Mouse (Mus musculus) Patski (cell line): ENCODE results near the gene Rassf4. TPM values are rescaled to one million over a fixed set of nuclear protein-coding genes. Genes with fewer than 3 reads are reported as not detected.

Experiments used
- ATAC-seq: fragments of 100-300 bp; one replicate; pipeline ENCODE4 v1.8.0; 2021
- CTCF ChIA-PET: fragments of 350-600 bp; sonication (Branson Sonifier 250); formaldehyde crosslinking; loops from one replicate; lab custom pipeline; 2022; ENCODE audit warnings: inconsistent platforms; lab: Charles Lee
- POLR2A ChIA-PET: fragments of 350-600 bp; sonication (Branson Sonifier 250); formaldehyde crosslinking; loops from one replicate; lab custom pipeline; 2022; ENCODE audit warnings: antibody characterized with exemption, inconsistent platforms; lab: Charles Lee
- DNase-seq: peaks from one replicate; pipeline ENCODE4 v3.0.0-alpha.2; 2011; ENCODE audit warnings: low read depth, low spot score
- H3K27me3 ChIP-seq: fragments of 371-371 bp; one replicate; pipeline ENCODE4 v1.5.1; 2021
- CTCF ChIP-seq: fragments of 100-300 bp; IDR thresholded peaks from one replicate; pipeline ENCODE4 v1.5.1; 2021
- in situ Hi-C: fragments of 300-500 bp; cut with MboI; formaldehyde crosslinking; loops from 3 replicates; pipeline ENCODE4 v1.11.1; 2018; ENCODE audit warnings: low pct_unique_long_range_greater_than_20kb, mixed read lengths
- polyA plus RNA-seq: library from polyadenylated mRNA; unstranded; gene quantifications from one replicate; pipeline ENCODE4 v1.2.3, GENCODE M21; 2021

The Rassf4 gene
- polyA plus RNA-seq = 0.71 TPM

DNA sequence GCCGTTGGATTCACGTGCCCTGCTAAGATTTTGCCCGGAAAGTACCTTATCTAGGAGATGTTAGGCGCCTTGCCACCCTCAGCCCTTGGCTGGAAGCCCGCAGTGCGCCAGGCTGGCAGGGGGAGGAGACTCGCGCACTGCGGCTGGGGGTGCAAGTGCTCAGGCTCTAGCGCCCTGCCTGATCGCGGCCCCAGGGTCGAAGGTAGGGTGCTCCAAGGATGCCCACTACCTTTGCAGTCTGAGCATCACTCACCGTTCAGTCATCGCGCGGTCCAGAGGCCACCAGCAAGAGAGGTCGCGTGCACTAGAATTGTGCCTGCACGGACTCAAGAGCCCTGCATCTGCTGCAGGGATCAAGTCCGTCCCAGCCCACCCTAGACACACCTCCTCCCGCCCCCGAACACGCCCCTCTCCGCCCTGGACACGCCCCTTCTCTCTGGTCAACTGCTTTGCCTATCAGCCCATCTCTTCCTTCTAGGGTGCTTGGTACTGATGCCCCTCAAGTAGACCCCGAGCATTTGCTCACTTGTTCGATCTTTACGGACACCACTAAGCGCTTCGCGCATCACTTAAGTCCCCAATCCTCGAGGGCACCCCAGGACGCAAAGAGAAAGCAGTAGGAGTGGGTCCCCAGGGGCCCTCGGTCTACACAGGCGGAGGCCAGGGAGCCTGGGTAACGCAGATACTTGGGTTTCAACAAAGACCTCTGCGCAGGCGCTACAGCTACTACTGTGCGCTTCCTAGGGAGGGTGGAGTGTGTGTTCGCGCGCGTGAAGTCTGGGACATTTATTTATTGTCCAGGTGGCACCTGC, at the start of gene Rassf4:
Rassf4 (minus strand) TSS at position 482 of the 812 bp plus-strand sequence.
- H3K27me3 ChIP-seq = no peaks in the 10 kb centered on the region
- no peak for DNase-seq

DNA sequence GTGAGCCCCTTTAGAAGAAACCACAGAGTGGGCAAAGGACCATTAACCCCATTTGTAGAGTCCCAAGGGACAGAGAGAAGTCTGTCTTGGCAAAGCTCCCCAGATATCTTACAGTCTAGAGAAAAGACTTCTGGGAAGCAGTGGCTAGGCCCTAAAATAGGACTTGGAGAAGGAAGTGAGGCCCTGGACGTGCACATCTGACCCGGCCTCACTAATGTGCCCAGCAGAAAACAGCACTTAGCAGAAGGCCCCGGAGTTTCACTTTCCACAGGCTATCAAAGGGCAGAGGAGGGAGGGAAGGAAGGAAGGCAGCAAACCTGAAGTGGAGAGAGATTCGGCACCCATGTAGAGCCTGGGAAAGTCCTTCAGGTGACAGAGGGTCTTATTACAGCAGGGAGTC, 45.2 kb upstream of the Rassf4 start:
- in situ Hi-C loops = no loop called here
- ATAC-seq = no peak
- H3K27me3 ChIP-seq = no peaks in the 10 kb centered on the region
- DNase-seq = no peak
- TF ChIP-seq CTCF = no peak
- CTCF ChIA-PET = interaction anchor here (1.0 to 1.3 kb wide), 2 partner anchors 37 to 65 kb away, joined by 3 read pairs; no protein-coding TSS in a partner anchor
- POLR2A ChIA-PET = interaction anchor here (0.6 kb wide), 1 partner anchor 25 kb away, joined by 6 read pairs; no protein-coding TSS in a partner anchor

More for the DNA sequence above, at the start of gene Rassf4:
- CTCF ChIA-PET = interaction anchor here (1.3 kb wide), 2 partner anchors 9 to 12 kb away, joined by 3 to 4 read pairs; no protein-coding TSS in a partner anchor
- TF ChIP-seq CTCF = no peak
- in situ Hi-C loops = no loop called here
- no peak for ATAC-seq
- POLR2A ChIA-PET = no interaction called here

DNA sequence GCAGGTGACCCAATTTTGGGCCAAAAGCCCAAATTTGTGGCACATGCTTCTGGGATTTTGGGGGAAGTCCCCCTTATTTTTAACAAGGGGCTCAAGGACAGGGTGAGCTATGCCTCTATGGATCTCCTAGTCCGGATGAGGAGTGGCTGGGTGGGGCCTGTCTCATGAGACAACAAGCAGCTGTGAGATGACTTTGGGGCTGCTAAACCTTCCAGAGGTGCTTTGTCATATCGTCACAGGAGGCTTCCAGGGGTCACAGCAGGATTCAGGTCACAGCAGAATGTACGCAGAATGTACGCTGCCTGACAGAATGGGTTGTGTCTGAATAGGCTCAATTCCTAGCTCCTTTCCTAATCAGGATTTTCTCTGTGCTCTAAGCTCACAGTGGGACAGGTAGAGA, 44.6 kb upstream of the Rassf4 start:
- in situ Hi-C loops = no loop called here
- H3K27me3 ChIP-seq = no peaks in the 10 kb centered on the region
- ATAC-seq = no peak
- ChIA-PET CTCF (interaction anchor here (1.0 to 1.4 kb wide), 3 partner anchors 19 to 65 kb away, joined by 3 to 5 read pairs (median 3); no protein-coding TSS in a partner anchor), POLR2A (interaction anchor here (0.6 kb wide), 1 partner anchor 24 kb away, joined by 6 read pairs; no protein-coding TSS in a partner anchor)
- no peak for TF ChIP-seq CTCF
- no peak for DNase-seq

DNA sequence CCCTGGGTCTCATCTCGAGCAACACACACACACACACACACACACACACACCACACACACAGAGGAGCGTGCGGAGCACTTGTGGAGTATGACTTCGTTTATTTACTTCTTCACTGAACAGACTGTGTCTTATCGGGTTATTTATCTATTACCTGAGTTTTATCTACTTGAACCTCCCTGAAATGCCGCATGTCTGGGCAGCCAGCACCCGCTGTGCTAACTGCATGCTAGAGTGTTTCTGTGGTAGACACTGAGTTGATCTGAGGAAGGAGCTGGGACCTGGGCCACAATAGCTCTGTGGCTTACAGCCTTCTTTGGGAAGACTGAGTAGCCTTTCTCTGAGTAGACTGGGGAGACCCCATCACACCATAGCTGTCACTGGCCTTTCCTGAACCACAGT, 44.1 kb upstream of the Rassf4 start:
- ChIA-PET POLR2A (no interaction called here), CTCF (interaction anchor here (1.0 to 1.4 kb wide), 3 partner anchors 18 to 64 kb away, joined by 3 to 5 read pairs (median 3); no protein-coding TSS in a partner anchor)
- DNase-seq (no peak), ATAC-seq (no peak)
- in situ Hi-C loops = no loop called here
- no peak for TF ChIP-seq CTCF
- H3K27me3 ChIP-seq = no peaks in the 10 kb centered on the region

DNA sequence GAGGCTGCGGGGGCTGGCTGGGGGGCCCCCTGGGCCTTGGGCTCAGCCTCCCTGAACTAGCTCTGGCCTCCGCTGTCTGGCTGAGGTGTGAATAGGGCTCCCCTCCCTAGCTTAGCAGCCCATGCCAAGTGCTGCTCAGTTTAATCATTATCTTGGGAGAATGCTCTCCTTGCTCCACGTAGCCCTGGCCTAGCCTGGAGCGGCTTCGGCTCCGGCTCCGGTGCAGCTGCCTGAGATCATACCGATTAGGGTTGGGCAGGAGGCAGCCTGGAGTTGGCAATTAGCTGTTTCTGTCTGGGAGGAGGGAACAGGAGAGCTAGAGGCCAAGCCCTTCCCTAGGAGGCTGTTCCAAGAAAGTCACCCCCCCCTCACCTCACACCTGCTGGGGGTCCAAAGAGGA, 42.9 kb upstream of the Rassf4 start, which contains the start of gene Tmem72:
Tmem72 (minus strand) TSS at position 248 of the 400 bp plus-strand sequence.
- in situ Hi-C loops = no loop called here
- DNase-seq = peak; percentile 73
- H3K27me3 ChIP-seq = no peaks in the 10 kb centered on the region
- ChIA-PET POLR2A (interaction anchor here (1.4 kb wide), 1 partner anchor 43 kb away, joined by 3 read pairs; no protein-coding TSS in a partner anchor), CTCF (interaction anchor here (1.3 to 2.2 kb wide), 4 partner anchors 10 to 1090 kb away, joined by 3 to 10 read pairs (median 6); no protein-coding TSS in a partner anchor)
- ATAC-seq = peak; percentile 78
- TF ChIP-seq CTCF = no peak

DNA sequence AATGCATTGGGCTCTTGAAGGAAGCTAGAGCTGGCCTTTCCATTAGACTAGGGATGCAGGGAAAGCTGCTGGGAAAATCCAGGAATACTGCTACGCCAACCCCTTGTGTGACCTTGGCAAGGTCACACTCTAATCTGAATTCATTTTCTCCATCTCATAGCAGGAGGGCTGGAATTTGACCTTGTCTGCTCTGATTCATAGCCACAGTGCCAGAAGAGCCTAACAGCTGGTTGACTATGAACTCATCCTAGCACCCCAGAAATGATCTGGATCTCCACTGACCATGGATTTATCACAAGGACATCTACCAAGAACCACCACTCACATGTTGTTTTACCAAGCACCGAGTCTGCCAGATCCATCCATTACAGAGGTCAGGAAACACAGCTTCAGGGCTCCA, 41.4 kb upstream of the Rassf4 start:
- ChIA-PET POLR2A (interaction anchor here (0.6 kb wide), 1 partner anchor 353 kb away, joined by 3 read pairs; no protein-coding TSS in a partner anchor), CTCF (interaction anchor here (0.8 to 2.2 kb wide), 5 partner anchors 9 to 83 kb away, joined by 3 to 10 read pairs (median 5); no protein-coding TSS in a partner anchor)
- TF ChIP-seq CTCF = no peak
- no peak for DNase-seq
- ATAC-seq = no peak
- no peaks in the 10 kb centered on the region for H3K27me3 ChIP-seq
- in situ Hi-C loops = no loop called here

DNA sequence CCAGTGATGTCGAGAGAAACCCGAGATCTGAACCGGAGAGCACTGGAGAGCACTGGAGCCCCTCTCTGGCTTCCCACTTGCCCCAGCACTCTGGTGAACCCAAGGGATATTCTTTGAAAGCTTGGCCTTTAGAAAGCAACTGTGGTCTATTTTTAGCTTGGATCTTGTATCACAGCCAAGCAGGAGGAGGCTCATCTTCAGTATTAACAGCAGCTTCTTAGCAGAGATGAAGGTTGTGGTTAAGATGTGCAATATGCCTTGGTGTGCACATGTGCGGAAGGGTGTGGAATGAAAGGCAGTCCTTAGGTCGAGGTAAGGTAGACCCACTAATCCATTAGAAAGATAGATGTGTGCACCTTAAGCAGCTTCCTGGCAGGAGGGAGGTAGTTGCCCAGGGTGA, 40.8 kb upstream of the Rassf4 start:
- CTCF ChIA-PET = interaction anchor here (0.8 to 1.1 kb wide), 3 partner anchors 12 to 82 kb away, joined by 3 read pairs; no protein-coding TSS in a partner anchor
- in situ Hi-C loops = no loop called here
- no peak for TF ChIP-seq CTCF
- no peak for ATAC-seq
- POLR2A ChIA-PET = interaction anchor here (0.6 kb wide), 1 partner anchor 452 kb away, joined by 4 read pairs; no protein-coding TSS in a partner anchor
- H3K27me3 ChIP-seq = no peaks in the 10 kb centered on the region
- DNase-seq = no peak

DNA sequence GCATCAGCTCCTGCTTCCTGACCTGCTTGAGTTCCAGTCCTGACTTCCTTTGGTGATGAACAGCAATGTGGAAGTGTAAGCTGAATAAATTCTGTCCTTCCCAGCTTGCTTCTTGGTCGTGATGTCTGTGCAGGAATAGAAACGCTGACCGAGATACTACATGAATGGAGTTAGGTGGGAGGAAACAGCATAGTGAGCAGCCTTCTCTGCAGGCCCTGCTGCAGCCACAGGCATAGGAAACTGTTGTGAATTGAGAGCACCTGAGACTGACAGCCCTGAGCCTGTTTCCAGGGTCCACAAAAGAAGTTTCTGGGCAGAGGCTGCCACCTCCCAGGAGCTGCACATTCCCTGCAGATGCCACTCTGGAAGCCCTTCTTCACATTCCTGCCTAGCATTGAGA, 40.2 kb upstream of the Rassf4 start:
- CTCF ChIA-PET = interaction anchor here (0.8 to 2.5 kb wide), 4 partner anchors 11 to 82 kb away, joined by 3 to 7 read pairs (median 3); no protein-coding TSS in a partner anchor

DNA sequence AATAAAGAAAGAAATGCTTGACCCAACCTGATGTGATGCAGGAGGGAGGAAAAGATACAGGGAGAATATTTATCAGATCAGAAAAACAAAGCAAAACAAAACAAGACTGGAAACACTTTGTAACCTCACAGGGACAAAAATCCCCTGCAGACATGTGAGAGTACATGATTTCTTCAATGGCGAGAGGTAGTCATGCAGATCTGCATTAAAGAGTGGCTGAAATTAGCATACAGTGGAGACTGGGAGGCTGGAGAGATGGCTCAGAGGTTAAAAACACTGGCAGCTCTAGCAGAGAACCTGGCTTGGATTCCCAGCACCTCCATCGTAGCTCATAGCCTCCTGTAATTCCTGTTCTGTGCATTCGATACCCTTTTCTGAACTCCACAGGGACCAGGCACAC, 38.8 kb upstream of the Rassf4 start:
- ChIA-PET CTCF (interaction anchor here (2.5 kb wide), 1 partner anchor 15 kb away, joined by 7 read pairs; no protein-coding TSS in a partner anchor), POLR2A (no interaction called here)
- in situ Hi-C loops = no loop called here
- ATAC-seq = no peak
- no peak for TF ChIP-seq CTCF
- DNase-seq = no peak
- H3K27me3 ChIP-seq = no peaks in the 10 kb centered on the region

More for the DNA sequence above, 40.2 kb upstream of the Rassf4 start:
- in situ Hi-C loops = no loop called here
- ATAC-seq = no peak
- no peaks in the 10 kb centered on the region for H3K27me3 ChIP-seq
- POLR2A ChIA-PET = no interaction called here
- DNase-seq = no peak
- no peak for TF ChIP-seq CTCF

DNA sequence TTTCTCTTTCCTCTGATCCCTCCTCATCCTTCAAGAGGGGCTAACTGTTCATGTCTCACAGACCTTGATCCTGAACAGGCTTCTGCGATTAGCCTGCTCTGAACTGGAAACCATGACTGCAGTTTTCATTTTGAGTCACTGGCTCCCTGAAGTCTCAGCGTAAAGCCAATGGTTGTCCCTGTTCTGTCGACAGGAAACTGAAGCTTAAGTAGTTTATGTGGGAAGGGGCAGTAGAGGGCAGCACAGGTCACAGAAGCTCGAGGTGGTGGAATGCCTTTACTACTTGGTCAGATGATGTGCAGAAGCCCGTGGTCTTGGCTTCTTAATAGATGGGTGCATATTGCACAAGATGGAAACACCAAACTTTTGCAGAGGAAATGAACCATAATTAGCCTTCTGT, 38.3 kb upstream of the Rassf4 start:
- no peak for DNase-seq
- POLR2A ChIA-PET = no interaction called here
- CTCF ChIA-PET = interaction anchor here (2.5 kb wide), 1 partner anchor 14 kb away, joined by 7 read pairs; no protein-coding TSS in a partner anchor
- no peak for TF ChIP-seq CTCF
- no peaks in the 10 kb centered on the region for H3K27me3 ChIP-seq
- in situ Hi-C loops = no loop called here
- peak; percentile 28 for ATAC-seq
